Mouse (Mus musculus) testis, adult 2 months (tissue): Measurements from ENCODE around the gene Cdk5rap3.

Experiments
- CTCF ChIP-seq: fragments of 200-500 bp; IDR thresholded peaks from 2 replicates; pipeline ENCODE4 v1.5.1; 2012; ENCODE audit warnings: low read depth, mild to moderate bottlenecking, inconsistent platforms, low read length, moderate library complexity; ENCODE audit not compliant: control insufficient read depth, insufficient read depth, insufficient replicate concordance
- POLR2A ChIP-seq: fragments of 200-500 bp; IDR thresholded peaks from 2 replicates; pipeline ENCODE4 v1.6.1; 2012; ENCODE audit warnings: low read depth, mild to moderate bottlenecking, inconsistent platforms, low read length, moderate library complexity; ENCODE audit not compliant: control insufficient read depth

DNA sequence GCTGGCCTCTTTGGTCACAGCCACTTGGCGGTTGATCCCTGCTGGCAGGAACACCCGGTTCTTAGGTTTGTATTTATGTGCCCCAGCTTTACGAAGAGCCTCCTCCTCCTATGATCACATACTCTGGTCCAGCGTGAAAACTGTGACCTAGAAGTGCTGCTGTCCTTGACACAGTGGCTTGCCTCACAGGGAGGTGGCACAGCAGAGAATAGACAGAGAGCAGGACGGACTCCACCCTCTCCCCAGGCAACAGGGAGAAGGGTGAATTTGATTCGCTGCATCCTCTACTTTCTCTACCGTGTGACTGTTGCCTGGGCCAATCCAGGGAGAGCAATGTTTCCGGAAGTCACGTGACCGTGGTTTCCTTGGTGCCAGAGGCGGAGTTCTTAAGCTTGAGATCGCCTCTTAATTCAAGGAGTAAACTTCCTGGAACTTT is 18.6 kb upstream of the Cdk5rap3 start:
- TF ChIP-seq CTCF = no peak
- TF ChIP-seq POLR2A = peak; percentile 91; the same call in 1 of the 2 replicates
